Mouse (Mus musculus) cerebellum, adult 11-12 months (tissue): ENCODE measurements around the gene Rbm19.

Experiments
- DNase-seq: peaks from one replicate; pipeline ENCODE4 v3.0.0; 2022

Rbm19 gene

GRCm38 (mm10) chr5:120167787-120168325 is 51.6 kb downstream of the Rbm19 start:
- DNase-seq, result peak; percentile 89

GRCm38 (mm10) chr5:120171865-120172728 is 55.8 kb downstream of the Rbm19 start:
- DNase-seq, result peak; percentile 31

- no peak for DNase-seq
These were observed 56.5 kb downstream of the Rbm19 start for GRCm38 (mm10) chr5:120172729-120173101.

GRCm38 (mm10) chr5:120174317-120174716 is 58.1 kb downstream of the Rbm19 start:
- peak; percentile 84 for DNase-seq

- DNase-seq, result peak; percentile 54
These were observed 59.0 kb downstream of the Rbm19 start for GRCm38 (mm10) chr5:120175217-120175616.

GRCm38 (mm10) chr5:120176246-120177065 is 60.2 kb downstream of the Rbm19 start:
- DNase-seq, result peak; percentile 91

GRCm38 (mm10) chr5:120177066-120177340 is 60.7 kb downstream of the Rbm19 start:
- no peak for DNase-seq

- DNase-seq, result no peak
These were observed 63.8 kb downstream of the Rbm19 start for GRCm38 (mm10) chr5:120180102-120180501.

- DNase-seq, result no peak
These were observed 65.1 kb downstream of the Rbm19 start for GRCm38 (mm10) chr5:120181384-120181783.

- DNase-seq, result no peak
These were observed 67.1 kb downstream of the Rbm19 start for GRCm38 (mm10) chr5:120183321-120183720.

GRCm38 (mm10) chr5:120183790-120184189 is 67.5 kb downstream of the Rbm19 start:
- DNase-seq, result no peak

- no peak for DNase-seq
These were observed 69.7 kb downstream of the Rbm19 start for GRCm38 (mm10) chr5:120185949-120186348.

GRCm38 (mm10) chr5:120188541-120188940 is 72.3 kb downstream of the Rbm19 start:
- DNase-seq, result peak; percentile 89

GRCm38 (mm10) chr5:120190001-120190582 is 73.8 kb downstream of the Rbm19 start:
- peak; percentile 73 for DNase-seq

GRCm38 (mm10) chr5:120191620-120192019 is 75.4 kb downstream of the Rbm19 start:
- no peak for DNase-seq

GRCm38 (mm10) chr5:120194309-120194941 is 78.2 kb downstream of the Rbm19 start:
- DNase-seq, result peak; percentile 18

GRCm38 (mm10) chr5:120194948-120195347 is 78.7 kb downstream of the Rbm19 start:
- peak; percentile 11 for DNase-seq

- DNase-seq, result no peak
These were observed 80.6 kb downstream of the Rbm19 start for GRCm38 (mm10) chr5:120196879-120197278.

GRCm38 (mm10) chr5:120197813-120198387 is 81.6 kb downstream of the Rbm19 start:
- no peak for DNase-seq

- DNase-seq, result no peak
These were observed 83.6 kb downstream of the Rbm19 start for GRCm38 (mm10) chr5:120199865-120200264.

- no peak for DNase-seq
These were observed 88.1 kb downstream of the Rbm19 start for GRCm38 (mm10) chr5:120204316-120204715.

- no peak for DNase-seq
These were observed 90.2 kb downstream of the Rbm19 start for GRCm38 (mm10) chr5:120206313-120206943.
